Mouse (Mus musculus) heart, embryonic 14.5 days (tissue): Measurements from ENCODE around the gene Fgf8. TPM values are rescaled to one million over a fixed set of nuclear protein-coding genes. Genes with fewer than 3 reads are reported as not detected.

ENCODE experiments used
- ATAC-seq: fragments of 200-750 bp; cut with Nextera tagmentation; 2 replicates; pipeline ENCODE4 v1.8.0; 2017; ENCODE audit warnings: low read depth, moderate TSS enrichment; ENCODE audit not compliant: insufficient number of reproducible peaks, insufficient read depth, low FRiP score
- H3K27ac ChIP-seq, 2 experiments: fragments of 200-500 bp in 1 of 2; fragments of 300-500 bp in 1 of 2; sonication (generic) in 1 of 2; replicated peaks in 1 of 2; 2 replicates each; pipeline ENCODE4 v1.5.1; 2012 to 2014; ENCODE audit warnings: low read depth in 2 of 2, low read length in 2 of 2, control low read depth in 1 of 2, mild to moderate bottlenecking in 1 of 2, mixed read lengths in 1 of 2; ENCODE audit not compliant: control insufficient read depth in 1 of 2, insufficient read depth in 1 of 2
- H3K27me3 ChIP-seq: fragments of 300-500 bp; sonication (generic); 2 replicates; pipeline ENCODE4 v1.6.1; 2014; ENCODE audit warnings: mild to moderate bottlenecking, low read length, control low read depth; ENCODE audit not compliant: control insufficient read depth, insufficient read depth
- H3K36me3 ChIP-seq: fragments of 300-500 bp; sonication (generic); 2 replicates; pipeline ENCODE4 v1.6.1; 2014; ENCODE audit warnings: mild to moderate bottlenecking, control low read depth, low read length, mixed read lengths; ENCODE audit not compliant: control insufficient read depth, insufficient read depth
- H3K4me1 ChIP-seq, 2 experiments: fragments of 200-500 bp in 1 of 2; fragments of 300-500 bp in 1 of 2; sonication (generic) in 1 of 2; 2 replicates each; pipeline ENCODE4 v1.6.1; 2012 to 2014; ENCODE audit warnings: low read length in 2 of 2, control low read depth in 1 of 2, mixed read lengths in 1 of 2; ENCODE audit not compliant: control insufficient read depth in 2 of 2, insufficient read depth in 2 of 2
- H3K4me2 ChIP-seq: fragments of 300-500 bp; sonication (generic); 2 replicates; pipeline ENCODE4 v1.6.1; 2014; ENCODE audit warnings: mild to moderate bottlenecking, low read length
- H3K4me3 ChIP-seq, 2 experiments: fragments of 200-500 bp in 1 of 2; fragments of 300-500 bp in 1 of 2; sonication (generic) in 1 of 2; 2 replicates each; pipeline ENCODE4 v1.5.1; 2012 to 2014; ENCODE audit warnings: low read length in 2 of 2, mild to moderate bottlenecking in 2 of 2, control low read depth in 1 of 2, low read depth in 1 of 2, moderate library complexity in 1 of 2; ENCODE audit not compliant: control insufficient read depth in 1 of 2, insufficient read depth in 1 of 2
- H3K9ac ChIP-seq: fragments of 300-500 bp; sonication (generic); 2 replicates; pipeline ENCODE4 v1.6.1; 2014; ENCODE audit warnings: mild to moderate bottlenecking, low read length
- H3K9me3 ChIP-seq: fragments of 300-500 bp; sonication (generic); 2 replicates; pipeline ENCODE4 v1.6.1; 2016; ENCODE audit warnings: low read length, control low read depth; ENCODE audit not compliant: control insufficient read depth
- WGBS: fragments of 180-500 bp; shearing (Covaris S2); extraction: QIAGEN DNeasy Blood & Tissue Kit; methylation state at CpG from one replicate; pipeline ENCODE4 v1.1.7; 2014; 5-methylcytosine and 5-hydroxymethylcytosine counted together
- polyA plus RNA-seq: library from polyadenylated mRNA; unstranded; fragments of >200 nt; fragmentation: Nextera tagmentation; extraction: Ambion mirVana; gene quantifications from 2 replicates; pipeline ENCODE4 v1.2.1, GENCODE M21; 2014

Fgf8 gene
- polyA plus RNA-seq, 1 experiment from 2014 or later: 0.46 TPM

GRCm38 (mm10) chr19:45760810-45761209, 18.1 kb upstream of the Fgf8 start:
- no peak overlapping the region for H3K4me2 ChIP-seq
- WGBS: 75% methylated on average over 3 of the region's 3 CpGs
- H3K27ac ChIP-seq: no peak overlapping the region
- no peak overlapping the region for H3K4me3 ChIP-seq
- no peaks in the 10 kb centered on the region for H3K27me3 ChIP-seq
- H3K9ac ChIP-seq: no peak overlapping the region
- H3K4me1 ChIP-seq: no peaks in the 10 kb centered on the region
- no peak for ATAC-seq
- H3K36me3 ChIP-seq: peaks cover 96% of the 10 kb centered on the region
- H3K9me3 ChIP-seq: no peaks in the 10 kb centered on the region

GRCm38 (mm10) chr19:45758671-45759070, 16.0 kb upstream of the Fgf8 start:
- no peak overlapping the region for H3K27ac ChIP-seq
- H3K9ac ChIP-seq: no peak overlapping the region
- no peak overlapping the region for H3K4me2 ChIP-seq
- H3K4me1 ChIP-seq: no peaks in the 10 kb centered on the region
- WGBS: 90% methylated on average over 5 of the region's 5 CpGs
- ATAC-seq: no peak
- no peaks in the 10 kb centered on the region for H3K9me3 ChIP-seq
- no peaks in the 10 kb centered on the region for H3K27me3 ChIP-seq
- H3K36me3 ChIP-seq: peaks cover 96% of the 10 kb centered on the region
- no peak overlapping the region for H3K4me3 ChIP-seq

- H3K9me3 ChIP-seq: no peaks in the 10 kb centered on the region
- H3K4me3 ChIP-seq: no peak overlapping the region
- 94% methylated on average over 3 of the region's 3 CpGs for WGBS
- H3K27ac ChIP-seq: no peak overlapping the region
- ATAC-seq: no peak
- H3K27me3 ChIP-seq: no peaks in the 10 kb centered on the region
- no peak overlapping the region for H3K9ac ChIP-seq
- H3K36me3 ChIP-seq: peaks cover 80% of the 10 kb centered on the region
- H3K4me1 ChIP-seq: peaks cover 1 to 7% of the 10 kb centered on the region in 2 experiments; a peak in 3 of 4 replicates
- H3K4me2 ChIP-seq: no peak overlapping the region
Measured at GRCm38 (mm10) chr19:45753551-45753950, 10.8 kb upstream of the Fgf8 start.

- H3K36me3 ChIP-seq: peaks cover 64% of the 10 kb centered on the region
- WGBS: 87% methylated on average over 7 of the region's 7 CpGs
Measured at GRCm38 (mm10) chr19:45751881-45752280, 9.2 kb upstream of the Fgf8 start.

GRCm38 (mm10) chr19:45749243-45750043, 6.7 kb upstream of the Fgf8 start, which contains the start of gene Npm3:
Npm3 (minus strand) TSS chr19:45749591.
- peak; percentile 58 for ATAC-seq
- Histone ChIP-seq H3K9me3 (no peaks in the 10 kb centered on the region), H3K9ac (peak within 1 kb of the TSS; percentile 78), H3K4me3 (peak within 1 kb of the TSS; percentile 65), H3K36me3 (peaks cover 40% of the 10 kb centered on the region), H3K27me3 (peaks cover 12% of the 10 kb centered on the region), H3K4me2 (peak within 1 kb of the TSS; percentile 94), H3K27ac (no peak within 1 kb of the TSS), H3K4me1 (peaks cover 18 to 26% of the 10 kb centered on the region in 2 experiments)
- WGBS: 1% methylated on average over 45 of the region's 60 CpGs

More at GRCm38 (mm10) chr19:45751881-45752280, 9.2 kb upstream of the Fgf8 start:
- Histone ChIP-seq H3K9me3 (no peaks in the 10 kb centered on the region), H3K27ac (no peak overlapping the region), H3K4me3 (no peak overlapping the region), H3K4me1 (peaks cover 8 to 13% of the 10 kb centered on the region in 2 experiments; a peak in 3 of 4 replicates), H3K4me2 (no peak overlapping the region), H3K27me3 (no peaks in the 10 kb centered on the region), H3K9ac (no peak overlapping the region)
- ATAC-seq: no peak

GRCm38 (mm10) chr19:45748691-45749242, 6.1 kb upstream of the Fgf8 start:
- Histone ChIP-seq H3K27me3 (peaks cover 19% of the 10 kb centered on the region), H3K9me3 (no peaks in the 10 kb centered on the region), H3K36me3 (peaks cover 33% of the 10 kb centered on the region), H3K9ac (peak overlapping the region; percentile 78), H3K4me2 (peak overlapping the region; percentile 94), H3K27ac (no peak overlapping the region), H3K4me3 (peak overlapping the region; percentile 65), H3K4me1 (peaks cover 18 to 26% of the 10 kb centered on the region in 2 experiments)
- peak; percentile 6; the same call in 1 of the 2 replicates for ATAC-seq
- WGBS: under 1% methylated on average over 33 of the region's 33 CpGs

- Histone ChIP-seq H3K36me3 (peaks cover 28% of the 10 kb centered on the region), H3K4me3 (peak overlapping the region; percentile 65), H3K4me2 (peak overlapping the region; percentile 94), H3K9me3 (no peaks in the 10 kb centered on the region), H3K4me1 (peaks cover 18 to 26% of the 10 kb centered on the region in 2 experiments), H3K27me3 (peaks cover 24% of the 10 kb centered on the region), H3K27ac (no peak overlapping the region), H3K9ac (peak overlapping the region; percentile 78; the same call in 1 of the 2 replicates)
- 37% methylated on average over 9 of the region's 9 CpGs for whole genome bisulfite sequencing
- ATAC-seq: no peak
Measured at GRCm38 (mm10) chr19:45748206-45748605, 5.5 kb upstream of the Fgf8 start.
